Mouse (Mus musculus): ENCODE results near the gene Herc4.

Gene Herc4

GRCm38 (mm10) chr10:63243493-63244054 lies at the start of gene Herc4:
TSS of gene Herc4 (plus strand) at chr10:63243810.
- DNase-seq, result peak; percentile 92

DNA sequence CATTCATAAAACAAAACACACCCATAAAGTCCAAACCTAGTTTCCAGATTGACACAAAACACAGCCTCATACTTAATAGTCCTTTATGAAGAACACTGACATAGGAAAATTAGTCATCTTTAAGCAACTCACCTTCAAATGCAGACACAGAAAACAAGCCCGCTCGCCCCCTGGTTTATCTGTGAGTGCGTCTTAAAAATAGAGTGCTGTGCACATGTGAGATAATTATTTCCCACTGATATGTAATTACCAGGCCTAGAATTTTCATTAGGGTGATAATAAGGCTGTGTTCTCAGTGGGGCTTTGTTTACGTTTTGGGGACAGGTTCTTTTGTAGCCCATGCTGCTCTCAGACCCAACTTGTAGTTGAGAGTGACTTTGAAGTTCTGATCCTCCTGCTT lies 44.6 kb upstream of the Herc4 start:
- DNase-seq, result no peak

GRCm38 (mm10) chr10:63201534-63201933 lies 42.1 kb upstream of the Herc4 start:
- DNase-seq, result no peak

DNA sequence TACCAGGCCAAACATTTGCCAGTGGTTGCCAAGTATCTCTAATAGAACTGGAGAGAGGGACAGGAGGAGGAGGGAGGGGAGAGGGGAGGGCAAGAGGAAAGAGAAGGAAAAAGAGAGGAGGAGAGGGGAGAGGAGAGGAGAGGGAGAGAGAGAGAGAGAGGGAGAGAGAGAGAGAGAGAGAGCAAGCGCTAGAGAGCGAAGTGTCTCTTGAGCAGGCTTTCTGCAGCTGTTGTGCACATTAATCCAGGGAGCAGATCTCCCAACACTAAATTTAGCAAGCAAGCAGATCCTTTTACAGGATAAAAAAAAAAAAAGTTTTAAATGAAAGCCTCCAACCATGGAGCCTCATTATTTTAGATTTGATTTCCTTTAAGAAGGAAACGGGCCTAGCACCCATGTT lies 40.6 kb upstream of the Herc4 start:
- DNase-seq, result no peak

DNA sequence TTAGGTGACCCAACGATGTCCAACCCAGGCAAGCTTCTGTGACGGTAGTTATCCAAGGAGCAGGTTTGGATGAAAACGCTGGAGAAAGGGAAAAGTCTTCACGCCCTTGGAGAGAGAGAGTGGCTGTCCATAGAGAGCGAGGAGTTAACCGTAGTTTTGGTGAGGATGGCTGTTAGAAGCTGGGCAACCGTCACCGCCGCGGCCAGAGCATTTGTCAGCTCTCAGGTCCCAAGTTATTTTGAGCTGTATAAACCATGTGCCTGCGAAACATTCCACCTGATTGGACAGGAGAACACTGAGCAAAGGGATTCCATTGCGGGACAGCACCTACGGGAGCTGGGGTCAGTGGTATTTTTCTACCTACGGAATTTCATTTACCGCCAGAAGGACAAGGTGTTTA lies 39.9 kb upstream of the Herc4 start, which contains the start of gene Mypn:
Gene Mypn (minus strand): TSS at position 225 of the 400 bp plus-strand sequence.
- no peak for DNase-seq

GRCm38 (mm10) chr10:63208871-63209270 lies 34.7 kb upstream of the Herc4 start:
- no peak for DNase-seq

DNA sequence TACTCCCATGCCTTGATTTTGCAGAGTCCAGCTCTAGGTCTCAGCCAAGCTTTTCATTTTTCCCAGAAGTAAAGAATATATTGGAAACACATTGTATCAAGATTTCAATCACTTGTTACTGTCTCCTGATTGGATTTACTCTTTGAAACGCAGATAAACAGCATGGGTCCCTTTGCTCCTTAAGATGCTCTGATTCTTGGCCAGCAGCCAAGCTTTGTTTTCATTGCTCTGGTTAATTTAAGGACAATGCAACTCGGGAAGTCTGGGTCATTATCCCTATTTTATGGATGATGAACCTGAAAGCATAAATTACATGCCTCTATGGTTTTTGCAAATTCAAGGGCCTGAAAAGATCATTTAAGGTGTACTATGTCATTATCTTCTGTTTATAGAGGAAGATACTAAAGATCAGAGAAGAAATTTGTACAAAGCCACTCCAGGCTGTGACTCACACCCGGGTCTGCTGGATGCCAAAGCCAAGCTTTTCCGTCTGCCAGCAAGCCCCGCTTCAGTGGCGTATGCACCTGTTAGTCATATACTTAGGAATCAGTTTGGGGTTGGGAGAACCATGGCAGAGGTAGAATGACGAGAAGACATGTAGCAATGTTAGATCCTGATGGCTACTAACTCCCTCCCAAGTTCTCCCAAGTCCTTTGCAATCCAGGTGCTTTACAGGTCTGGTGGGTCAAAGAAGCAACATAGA lies 22.4 kb upstream of the Herc4 start:
- DNase-seq, result no peak

GRCm38 (mm10) chr10:63224341-63224740 lies 19.3 kb upstream of the Herc4 start:
- no peak for DNase-seq

DNA sequence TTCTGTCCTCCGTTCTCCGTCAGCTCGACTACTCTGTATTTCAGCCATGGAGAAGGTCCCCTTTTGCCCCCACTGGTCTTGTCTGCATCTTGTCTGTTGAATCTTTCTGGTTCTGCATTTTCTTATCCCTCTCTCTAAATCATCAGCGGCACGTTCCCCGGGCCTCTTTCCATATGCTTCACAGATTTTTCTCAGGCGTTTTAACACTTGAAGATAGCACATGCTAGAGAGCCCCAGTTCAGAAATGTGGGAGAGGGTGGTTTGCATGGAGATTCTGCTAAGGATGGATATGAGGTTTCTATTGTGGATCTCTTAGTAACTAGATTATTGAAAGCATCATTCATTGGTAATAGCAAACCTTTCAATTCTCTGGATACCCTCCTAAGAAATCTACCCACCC lies 13.3 kb upstream of the Herc4 start:
- DNase-seq, result no peak

- no peak for DNase-seq
Observed at GRCm38 (mm10) chr10:63230854-63231253, 12.8 kb upstream of the Herc4 start.

- DNase-seq, result no peak
Observed at GRCm38 (mm10) chr10:63231630-63232029, 12.0 kb upstream of the Herc4 start.

- no peak for DNase-seq
Observed at GRCm38 (mm10) chr10:63234133-63234532, 9.5 kb upstream of the Herc4 start.

- no peak for DNase-seq
Observed at GRCm38 (mm10) chr10:63235889-63236288, 7.7 kb upstream of the Herc4 start.

DNA sequence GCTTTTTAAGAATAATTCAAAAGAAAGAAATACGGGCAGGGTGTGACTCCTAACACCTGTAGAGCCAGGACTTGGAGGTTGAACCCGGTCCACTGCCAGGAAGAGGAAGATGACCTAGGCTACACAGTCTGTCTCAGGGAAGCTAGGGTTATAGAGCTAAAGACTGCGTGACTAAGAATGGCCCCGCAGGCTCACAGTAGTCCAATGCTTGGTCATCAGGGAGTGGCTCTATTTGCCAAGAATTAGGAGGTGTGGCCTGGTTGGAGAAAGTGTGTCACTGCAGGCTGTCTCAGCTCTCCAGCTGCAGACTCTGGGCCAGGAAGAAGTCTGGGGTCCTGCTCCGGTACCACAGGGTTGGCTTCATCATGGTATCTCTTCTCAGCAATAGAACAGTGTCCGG lies 6.9 kb upstream of the Herc4 start:
- no peak for DNase-seq

DNA sequence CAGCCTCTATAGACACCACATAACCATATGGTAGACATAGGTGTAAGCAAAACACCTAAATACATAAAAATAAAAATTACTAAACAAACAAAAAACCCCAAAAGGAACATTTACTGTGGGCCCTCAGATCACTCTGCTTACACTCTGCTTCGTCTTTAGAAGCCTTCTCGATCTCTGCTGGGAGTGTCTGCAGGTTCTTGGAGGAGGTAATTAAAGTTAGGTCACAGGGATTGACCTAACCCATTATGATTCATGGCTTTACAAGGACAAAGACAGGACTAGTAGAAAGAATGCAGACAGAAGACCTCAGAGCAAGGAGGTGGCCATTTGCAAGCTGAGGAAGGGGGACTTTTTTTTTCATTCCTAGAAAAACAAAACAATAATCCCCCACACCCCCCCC lies 6.4 kb upstream of the Herc4 start:
- DNase-seq, result no peak

DNA sequence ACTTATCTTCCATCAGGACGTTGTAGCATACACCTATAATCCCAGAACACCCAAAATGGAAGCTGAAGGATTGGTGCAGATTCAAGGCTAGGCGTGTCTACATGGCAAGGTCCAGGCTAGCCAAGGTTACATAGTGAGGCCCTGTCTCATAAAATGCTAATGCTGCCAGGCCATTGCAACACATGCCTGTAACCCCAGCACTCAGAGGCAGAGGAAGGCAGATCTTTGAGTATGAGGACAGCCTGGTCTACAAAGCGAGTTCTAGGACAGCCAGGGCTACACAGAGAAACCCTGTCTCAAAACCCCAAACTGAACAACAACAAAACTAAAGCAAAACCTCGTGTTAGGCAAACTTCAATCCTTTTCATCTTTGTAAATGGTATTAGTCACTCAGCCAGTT lies 5.5 kb upstream of the Herc4 start:
- no peak for DNase-seq

DNA sequence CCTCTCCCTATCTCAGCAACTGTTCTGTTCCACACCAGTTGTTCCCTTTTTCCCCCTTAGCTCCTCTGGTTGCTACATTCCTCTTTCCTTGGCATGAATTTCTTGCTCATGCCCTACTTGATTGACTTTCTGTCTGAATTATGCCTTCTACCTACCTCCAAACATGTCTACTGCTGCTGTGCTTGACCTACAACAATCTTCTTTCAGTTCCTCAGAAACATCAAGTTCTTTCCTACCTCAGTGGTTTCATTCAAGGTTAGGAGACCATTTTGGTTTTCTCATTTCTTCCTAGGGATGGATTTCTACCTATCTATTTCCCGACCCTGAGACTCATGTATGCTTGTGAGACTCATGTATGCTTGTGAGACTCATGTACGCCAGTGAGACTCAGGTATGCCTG lies 3.8 kb upstream of the Herc4 start:
- no peak for DNase-seq

GRCm38 (mm10) chr10:63240868-63241271 lies 2.7 kb upstream of the Herc4 start:
- no peak for DNase-seq

GRCm38 (mm10) chr10:63242798-63243435 lies 693 bp upstream of the Herc4 start:
- DNase-seq, result no peak

GRCm38 (mm10) chr10:63244055-63244671 lies 553 bp downstream of the Herc4 start:
- no peak for DNase-seq

DNA sequence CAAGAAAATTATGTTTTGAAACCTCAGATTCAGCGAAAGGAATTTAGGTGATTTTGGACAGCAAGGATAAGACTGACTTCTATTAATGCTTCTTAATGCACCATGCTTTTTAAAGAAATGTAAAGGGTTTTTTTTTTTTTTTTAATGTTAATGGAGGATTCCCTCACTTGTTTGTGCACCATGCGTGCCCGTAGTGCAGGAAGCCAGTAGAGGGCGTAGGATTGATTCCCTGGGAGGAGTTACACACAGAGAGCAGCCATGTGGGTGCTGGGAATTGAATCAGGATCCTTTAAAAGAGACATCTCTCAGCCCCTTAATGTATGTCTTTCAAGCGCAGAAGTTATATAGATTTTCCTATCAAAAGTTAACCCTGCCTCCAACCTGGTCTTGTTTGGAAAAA lies 1.1 kb downstream of the Herc4 start:
- no peak for DNase-seq

GRCm38 (mm10) chr10:63245846-63246245 lies 2.2 kb downstream of the Herc4 start:
- DNase-seq, result no peak

DNA sequence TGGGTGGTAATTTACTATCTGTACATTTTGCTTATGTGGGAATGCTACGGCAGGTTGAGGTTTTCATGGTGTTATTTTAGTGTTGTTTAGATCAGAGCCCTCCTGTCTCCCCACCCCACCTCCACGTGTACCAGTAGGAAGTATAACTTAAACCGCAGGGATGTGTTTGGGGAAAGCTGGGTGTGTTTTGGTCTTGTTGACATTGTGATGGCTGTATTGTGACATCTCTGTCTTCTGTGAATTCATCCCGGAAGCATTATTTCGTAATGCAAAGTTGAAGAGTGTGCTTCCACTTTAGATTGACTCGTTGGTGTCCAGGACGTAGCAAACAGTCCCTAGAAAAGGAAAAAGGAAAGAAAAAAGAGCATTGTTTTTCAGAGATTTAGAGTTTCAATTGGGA lies 3.8 kb downstream of the Herc4 start:
- DNase-seq, result no peak

DNA sequence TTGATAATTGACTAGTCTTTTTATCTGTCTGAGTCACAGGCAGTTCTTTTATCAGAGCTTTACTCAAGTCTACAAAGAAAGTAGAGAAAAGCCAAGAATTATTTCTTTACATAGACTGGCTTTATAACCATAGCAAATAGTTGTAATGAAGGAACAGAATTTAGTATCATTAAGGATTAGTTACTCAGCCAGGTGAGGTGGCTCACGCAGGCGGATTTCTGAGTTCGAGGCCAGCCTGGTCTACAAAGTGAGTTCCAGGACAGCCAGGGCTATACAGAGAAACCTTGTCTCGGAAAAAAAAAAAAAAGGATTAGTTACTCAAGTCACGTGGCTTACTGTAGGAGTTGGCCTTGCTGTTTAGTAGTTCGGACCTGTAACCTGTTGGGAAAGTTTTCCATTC lies 4.8 kb downstream of the Herc4 start:
- DNase-seq, result no peak

Data from kidney, adult 18-20 months (tissue).